Mouse (Mus musculus) lung, embryonic 14.5 days (tissue): ENCODE data around the gene Aldh1a2. TPM values are rescaled to one million over a fixed set of nuclear protein-coding genes. Genes with fewer than 3 reads are reported as not detected.

Experiments used
- ATAC-seq: fragments of 200-750 bp; cut with Nextera tagmentation; 2 replicates; pipeline ENCODE4 v1.8.0; 2017; ENCODE audit warnings: mild to moderate bottlenecking, moderate TSS enrichment, moderate library complexity; ENCODE audit not compliant: insufficient read depth
- DNase-seq: peaks from one replicate; pipeline ENCODE4 v3.0.0-alpha.2; 2015
- H3K27ac ChIP-seq: fragments of 300-500 bp; sonication (generic); 2 replicates; pipeline ENCODE4 v1.5.1; 2014; ENCODE audit warnings: low read depth, mild to moderate bottlenecking, moderate library complexity
- H3K27me3 ChIP-seq: fragments of 300-500 bp; sonication (generic); 2 replicates; pipeline ENCODE4 v1.6.1; 2014; ENCODE audit warnings: low read length, control low read depth; ENCODE audit not compliant: insufficient read depth
- H3K36me3 ChIP-seq: fragments of 300-500 bp; sonication (generic); 2 replicates; pipeline ENCODE4 v1.6.1; 2014; ENCODE audit warnings: control low read depth; ENCODE audit not compliant: insufficient read depth
- H3K4me1 ChIP-seq: fragments of 300-500 bp; sonication (generic); 2 replicates; pipeline ENCODE4 v1.6.1; 2014; ENCODE audit warnings: antibody characterized with exemption, control low read depth; ENCODE audit not compliant: insufficient read depth
- H3K4me2 ChIP-seq: fragments of 300-500 bp; sonication (generic); 2 replicates; pipeline ENCODE4 v1.6.1; 2014; ENCODE audit warnings: mild to moderate bottlenecking
- H3K4me3 ChIP-seq: fragments of 300-500 bp; sonication (generic); 2 replicates; pipeline ENCODE4 v1.5.1; 2014; ENCODE audit warnings: low read depth, low read length
- H3K9ac ChIP-seq: fragments of 300-500 bp; sonication (generic); 2 replicates; pipeline ENCODE4 v1.6.1; 2014
- H3K9me3 ChIP-seq: fragments of 300-500 bp; sonication (generic); 2 replicates; pipeline ENCODE4 v1.6.1; 2016; ENCODE audit warnings: low read depth, low read length, control low read depth
- CTCF ChIP-seq: IDR thresholded peaks from 2 replicates; pipeline ENCODE4 v1.5.1; 2016; ENCODE audit warnings: antibody characterized with exemption, low read depth
- WGBS: fragments of 180-500 bp; shearing (Covaris S2); extraction: QIAGEN DNeasy Blood & Tissue Kit; methylation state at CpG from one replicate; pipeline ENCODE4 v1.1.7; 2014; 5-methylcytosine and 5-hydroxymethylcytosine counted together
- polyA plus RNA-seq: library from polyadenylated mRNA; unstranded; fragments of >200 nt; fragmentation: Nextera tagmentation; extraction: Ambion mirVana; gene quantifications from 2 replicates; pipeline ENCODE4 v1.2.1, GENCODE M21; 2014

Aldh1a2 gene
- polyA plus RNA-seq, 1 experiment from 2014 or later, result 41.7 TPM

DNA sequence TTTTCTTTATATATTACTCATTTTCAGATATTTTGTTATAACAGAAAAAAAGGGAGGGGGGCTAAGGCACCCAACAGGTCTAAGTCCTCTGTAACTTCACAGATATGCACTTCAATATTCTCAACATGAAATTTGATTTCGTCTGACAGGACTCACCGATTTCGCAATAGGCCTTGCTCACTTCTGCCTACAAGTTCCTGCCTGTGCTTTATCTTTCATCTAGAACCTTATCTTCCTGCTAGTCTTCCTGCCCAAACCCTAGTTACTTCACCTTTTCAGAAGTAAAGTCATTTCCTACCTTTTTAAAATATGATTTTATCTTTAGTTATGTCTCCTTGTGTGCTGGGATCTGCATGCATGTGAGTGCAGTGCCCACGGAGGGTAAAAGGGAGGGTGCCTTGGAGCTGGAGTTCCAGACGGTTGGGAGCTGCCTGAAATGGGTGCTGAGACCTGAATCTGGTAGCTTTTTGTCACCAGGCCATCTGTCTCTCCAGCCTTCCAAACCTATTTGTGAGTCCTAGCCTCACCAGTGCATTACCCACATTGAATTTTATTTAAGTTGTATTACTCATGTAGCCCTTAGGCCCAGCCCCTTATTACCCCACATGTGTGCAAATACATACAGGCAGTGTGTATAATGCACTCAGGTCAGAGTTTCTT is 41.1 kb upstream of the Aldh1a2 start:
- Histone ChIP-seq H3K9ac (no peak overlapping the region), H3K9me3 (no peaks in the 10 kb centered on the region), H3K4me3 (no peak overlapping the region), H3K4me2 (no peak overlapping the region), H3K4me1 (no peaks in the 10 kb centered on the region), H3K27ac (no peak overlapping the region), H3K36me3 (no peaks in the 10 kb centered on the region), H3K27me3 (no peaks in the 10 kb centered on the region)
- no peak for ATAC-seq
- TF ChIP-seq CTCF, result no peak
- WGBS, result 67% methylated on average over 5 of the region's 5 CpGs
- DNase-seq, result no peak

GRCm38 (mm10) chr9:71175686-71176085 is 39.9 kb upstream of the Aldh1a2 start:
- Histone ChIP-seq H3K4me1 (no peaks in the 10 kb centered on the region), H3K27me3 (no peaks in the 10 kb centered on the region), H3K4me3 (no peak overlapping the region), H3K9me3 (no peaks in the 10 kb centered on the region), H3K36me3 (no peaks in the 10 kb centered on the region), H3K27ac (no peak overlapping the region), H3K9ac (no peak overlapping the region), H3K4me2 (no peak overlapping the region)
- ATAC-seq, result no peak
- DNase-seq, result no peak
- 67% methylated on average over 1 of the region's 1 CpGs for WGBS
- TF ChIP-seq CTCF, result no peak

- TF ChIP-seq CTCF, result no peak
- Histone ChIP-seq H3K27me3 (no peaks in the 10 kb centered on the region), H3K4me2 (no peak overlapping the region), H3K4me3 (no peak overlapping the region), H3K4me1 (no peaks in the 10 kb centered on the region), H3K9ac (no peak overlapping the region), H3K9me3 (no peaks in the 10 kb centered on the region), H3K36me3 (no peaks in the 10 kb centered on the region), H3K27ac (no peak overlapping the region)
- whole genome bisulfite sequencing, result 55% methylated on average over 6 of the region's 6 CpGs
- ATAC-seq (peak; percentile 28; the same call in 1 of the 2 replicates), DNase-seq (no peak)
Observed at GRCm38 (mm10) chr9:71179276-71179896, 36.2 kb upstream of the Aldh1a2 start.

DNA sequence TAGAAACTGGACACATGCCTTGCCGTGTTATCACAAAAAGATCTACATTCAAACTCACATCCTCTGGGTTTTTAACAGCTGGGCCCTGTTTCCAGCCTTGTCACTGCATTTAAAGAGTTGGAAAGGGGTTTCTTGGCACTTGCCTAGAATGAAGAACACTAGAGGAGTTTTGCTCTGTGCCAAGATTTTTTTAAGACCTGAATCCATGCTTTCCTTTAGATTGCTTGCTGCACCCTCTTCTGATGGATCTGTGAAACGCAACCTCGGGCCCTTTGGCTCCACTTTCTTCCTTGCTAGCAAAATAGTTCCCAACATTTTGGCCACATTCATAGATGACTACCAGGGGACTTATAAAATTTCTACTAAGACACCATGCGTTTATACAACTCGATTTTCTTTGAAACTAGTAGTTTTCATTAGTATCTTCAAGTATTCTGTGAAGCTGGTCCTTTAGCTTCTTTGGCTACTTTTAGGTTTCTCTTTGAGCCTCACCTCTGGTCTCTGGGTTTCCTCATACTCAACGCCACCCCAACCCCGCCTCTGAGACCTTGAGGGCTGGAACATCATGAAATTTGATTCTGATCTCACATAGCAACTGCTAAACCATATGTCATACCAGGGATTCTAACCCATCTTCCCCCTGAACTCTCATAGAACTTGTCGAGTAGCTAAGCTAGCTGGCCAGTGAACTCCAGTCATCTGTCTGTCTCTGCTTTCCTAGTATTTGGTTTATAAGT is 35.5 kb upstream of the Aldh1a2 start:
- no peak overlapping the region for H3K4me2 ChIP-seq
- no peak overlapping the region for H3K4me3 ChIP-seq
- no peaks in the 10 kb centered on the region for H3K4me1 ChIP-seq
- H3K9me3 ChIP-seq, result no peaks in the 10 kb centered on the region
- H3K27ac ChIP-seq, result no peak overlapping the region
- WGBS, result 53% methylated on average over 8 of the region's 8 CpGs
- no peaks in the 10 kb centered on the region for H3K27me3 ChIP-seq
- no peak overlapping the region for H3K9ac ChIP-seq
- DNase-seq (peak; percentile 83), ATAC-seq (peak; percentile 62; the same call in 1 of the 2 replicates)
- TF ChIP-seq CTCF, result peak; percentile 52
- H3K36me3 ChIP-seq, result no peaks in the 10 kb centered on the region

GRCm38 (mm10) chr9:71185285-71185684 is 30.3 kb upstream of the Aldh1a2 start:
- no peaks in the 10 kb centered on the region for H3K27me3 ChIP-seq
- DNase-seq (no peak), ATAC-seq (no peak)
- H3K4me2 ChIP-seq, result no peak overlapping the region
- H3K4me1 ChIP-seq, result no peaks in the 10 kb centered on the region
- no peaks in the 10 kb centered on the region for H3K36me3 ChIP-seq
- H3K4me3 ChIP-seq, result no peak overlapping the region
- TF ChIP-seq CTCF, result no peak
- no peak overlapping the region for H3K9ac ChIP-seq
- H3K27ac ChIP-seq, result no peak overlapping the region
- H3K9me3 ChIP-seq, result no peaks in the 10 kb centered on the region

- 65% methylated on average over 2 of the region's 2 CpGs for WGBS
- H3K4me2 ChIP-seq, result no peak overlapping the region
- H3K4me1 ChIP-seq, result no peaks in the 10 kb centered on the region
- H3K4me3 ChIP-seq, result no peak overlapping the region
- H3K9ac ChIP-seq, result no peak overlapping the region
- H3K27me3 ChIP-seq, result no peaks in the 10 kb centered on the region
- no peaks in the 10 kb centered on the region for H3K36me3 ChIP-seq
- ATAC-seq (no peak), DNase-seq (no peak)
- H3K27ac ChIP-seq, result no peak overlapping the region
- no peaks in the 10 kb centered on the region for H3K9me3 ChIP-seq
- TF ChIP-seq CTCF, result no peak
Observed at GRCm38 (mm10) chr9:71185823-71186222, 29.8 kb upstream of the Aldh1a2 start.

DNA sequence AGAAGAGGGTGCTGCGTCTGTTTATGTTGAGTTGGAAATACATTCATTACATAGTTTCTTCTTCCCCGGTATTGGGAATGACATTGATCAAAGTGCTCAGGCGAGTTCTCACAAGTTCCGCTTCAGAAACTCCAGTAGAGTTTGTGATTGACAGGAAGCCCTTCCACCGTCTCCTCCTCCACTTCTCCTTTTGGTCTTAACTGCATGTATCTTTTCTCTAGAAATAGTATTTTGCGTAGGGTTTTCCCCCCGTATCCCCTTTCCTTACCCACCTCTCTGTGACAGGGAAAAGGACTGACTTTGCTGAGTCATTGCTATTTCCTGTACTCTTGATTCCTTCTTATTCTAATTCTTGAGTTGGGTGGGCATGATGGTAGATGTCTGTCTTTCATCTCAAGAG is 28.2 kb upstream of the Aldh1a2 start:
- DNase-seq (no peak), ATAC-seq (no peak)
- 78% methylated on average over 7 of the region's 7 CpGs for WGBS
- Histone ChIP-seq H3K4me2 (no peak overlapping the region), H3K4me3 (no peak overlapping the region), H3K36me3 (no peaks in the 10 kb centered on the region), H3K4me1 (no peaks in the 10 kb centered on the region), H3K27ac (no peak overlapping the region), H3K9ac (no peak overlapping the region), H3K27me3 (no peaks in the 10 kb centered on the region), H3K9me3 (no peaks in the 10 kb centered on the region)
- no peak for TF ChIP-seq CTCF
